Mouse (Mus musculus) liver, postnatal 0 days (tissue): ENCODE results near the gene 1810037I17Rik. TPM values are rescaled to one million over a fixed set of nuclear protein-coding genes. Genes with fewer than 3 reads are reported as not detected.

Experiments used
- ATAC-seq: fragments of 200-750 bp; cut with Nextera tagmentation; 2 replicates; pipeline ENCODE4 v1.8.0; 2017; ENCODE audit warnings: mild to moderate bottlenecking, moderate library complexity
- DNase-seq: peaks from one replicate; pipeline ENCODE4 v3.0.0-alpha.2; 2016
- H3K27ac ChIP-seq: fragments of 300-500 bp; sonication (generic); 2 replicates; pipeline ENCODE4 v1.5.1; 2014; ENCODE audit warnings: antibody characterized with exemption, moderate library complexity, mild to moderate bottlenecking, low read depth
- H3K27me3 ChIP-seq: fragments of 300-500 bp; sonication (generic); 2 replicates; pipeline ENCODE4 v1.6.1; 2014; ENCODE audit warnings: low read length, control low read depth, mixed read lengths; ENCODE audit not compliant: insufficient read depth
- H3K36me3 ChIP-seq: fragments of 300-500 bp; sonication (generic); replicated peaks from 2 replicates; pipeline ENCODE4 v1.6.1; 2014; ENCODE audit warnings: mild to moderate bottlenecking, control low read depth, low read length, moderate library complexity, mixed read lengths; ENCODE audit not compliant: insufficient read depth
- H3K4me1 ChIP-seq: fragments of 300-500 bp; sonication (generic); 2 replicates; pipeline ENCODE4 v1.6.1; 2014; ENCODE audit warnings: antibody characterized with exemption, mild to moderate bottlenecking, control low read depth; ENCODE audit not compliant: insufficient read depth
- H3K4me2 ChIP-seq: fragments of 300-500 bp; sonication (generic); 2 replicates; pipeline ENCODE4 v1.6.1; 2014; ENCODE audit warnings: low read depth, mild to moderate bottlenecking, low read length, moderate library complexity, mixed read lengths
- H3K4me3 ChIP-seq: fragments of 300-500 bp; sonication (generic); 2 replicates; pipeline ENCODE4 v1.5.1; 2014; ENCODE audit warnings: low read depth, low read length
- H3K9ac ChIP-seq: fragments of 300-500 bp; sonication (generic); replicated peaks from 2 replicates; pipeline ENCODE4 v1.6.1; 2014; ENCODE audit warnings: mild to moderate bottlenecking, moderate library complexity
- H3K9me3 ChIP-seq: fragments of 300-500 bp; sonication (generic); 2 replicates; pipeline ENCODE4 v1.6.1; 2016; ENCODE audit warnings: mild to moderate bottlenecking, control low read depth, low read length, mixed read lengths
- CTCF ChIP-seq: sonication (generic); IDR thresholded peaks from 2 replicates; pipeline ENCODE4 v1.5.1; 2016; ENCODE audit warnings: antibody characterized with exemption, low read depth
- EP300 ChIP-seq: IDR thresholded peaks from 2 replicates; pipeline ENCODE4 v1.6.1; 2016; ENCODE audit warnings: antibody characterized with exemption, low read depth, mild to moderate bottlenecking
- WGBS: fragments of 180-500 bp; shearing (Covaris S2); extraction: QIAGEN DNeasy Blood & Tissue Kit; methylation state at CpG from one replicate; pipeline ENCODE4 v1.1.7; 2014; ENCODE audit not compliant: insufficient replicate concordance; 5-methylcytosine and 5-hydroxymethylcytosine counted together
- polyA plus RNA-seq: library from polyadenylated mRNA; unstranded; fragments of >200 nt; fragmentation: Nextera tagmentation; extraction: Ambion mirVana; gene quantifications from 2 replicates; pipeline ENCODE4 v1.2.1, GENCODE M21; 2015

Gene 1810037I17Rik
- polyA plus RNA-seq, 1 experiment from 2014 or later: 75.1 TPM

DNA sequence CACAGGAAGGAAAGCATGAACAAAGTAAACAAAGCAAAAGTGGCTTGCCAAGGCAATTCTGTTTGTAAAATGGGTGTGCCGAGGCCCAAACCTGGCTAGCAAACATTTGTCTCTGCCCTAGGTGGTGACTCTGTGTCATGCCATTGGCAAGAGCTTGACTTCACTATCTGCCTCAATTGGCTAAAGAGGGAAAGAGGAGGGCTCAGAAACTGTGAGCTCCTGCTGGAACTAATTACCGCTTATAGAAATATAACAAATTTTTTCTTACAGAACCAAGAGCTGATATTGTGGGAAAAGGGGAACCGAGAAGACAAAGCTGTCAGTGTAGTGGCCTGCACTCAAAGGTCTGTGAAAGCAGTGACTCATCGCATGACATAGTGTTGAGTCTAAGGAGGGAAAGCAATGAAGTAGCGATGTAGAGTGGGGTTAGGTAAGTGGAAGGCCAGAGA is 35.6 kb upstream of the 1810037I17Rik start:
- 60% methylated on average over 5 of the region's 5 CpGs for WGBS
- Histone ChIP-seq H3K4me3 (no peak overlapping the region), H3K9me3 (no peaks in the 10 kb centered on the region), H3K9ac (no peak overlapping the region), H3K4me1 (no peaks in the 10 kb centered on the region; the same call in 1 of the 2 replicates), H3K27ac (peak overlapping the region; percentile 44; the same call in 1 of the 2 replicates), H3K27me3 (no peaks in the 10 kb centered on the region), H3K36me3 (no peaks in the 10 kb centered on the region), H3K4me2 (no peak overlapping the region)
- DNase-seq (no peak), ATAC-seq (peak; percentile 51; the same call in 1 of the 2 replicates)
- TF ChIP-seq EP300 (no peak), CTCF (no peak)

DNA sequence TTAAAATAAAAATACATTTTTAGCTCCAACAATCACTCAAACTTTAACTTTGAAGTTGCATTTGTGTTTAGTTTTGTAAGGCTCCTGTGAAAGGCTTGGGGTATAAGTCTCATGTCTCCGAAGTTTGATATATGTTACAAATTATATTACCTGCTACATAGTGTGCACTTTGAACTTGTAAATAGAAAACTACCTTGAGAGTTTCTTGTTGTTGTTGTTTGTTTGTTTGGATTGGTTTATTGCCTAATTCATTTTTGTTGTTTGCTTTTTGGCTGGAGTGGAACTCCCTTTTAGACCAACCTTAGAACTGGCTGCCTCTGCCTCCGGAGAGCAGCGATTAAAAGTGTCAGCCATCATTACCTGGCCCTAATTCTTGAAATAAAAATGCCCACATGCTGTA is 29.2 kb upstream of the 1810037I17Rik start, which contains the start of gene Fabp2:
Fabp2 (plus strand) TSS at position 301 of the 400 bp plus-strand sequence.
- Histone ChIP-seq H3K27me3 (no peaks in the 10 kb centered on the region), H3K4me2 (no peak within 1 kb of the TSS), H3K9ac (no peak within 1 kb of the TSS), H3K27ac (peak within 1 kb of the TSS; percentile 86), H3K9me3 (no peaks in the 10 kb centered on the region), H3K36me3 (no peaks in the 10 kb centered on the region), H3K4me1 (no peaks in the 10 kb centered on the region), H3K4me3 (no peak within 1 kb of the TSS)
- ATAC-seq (peak; percentile 41), DNase-seq (no peak)
- WGBS: 78% methylated on average over 3 of the region's 3 CpGs
- no peak for TF ChIP-seq CTCF
- no peak for TF ChIP-seq EP300

DNA sequence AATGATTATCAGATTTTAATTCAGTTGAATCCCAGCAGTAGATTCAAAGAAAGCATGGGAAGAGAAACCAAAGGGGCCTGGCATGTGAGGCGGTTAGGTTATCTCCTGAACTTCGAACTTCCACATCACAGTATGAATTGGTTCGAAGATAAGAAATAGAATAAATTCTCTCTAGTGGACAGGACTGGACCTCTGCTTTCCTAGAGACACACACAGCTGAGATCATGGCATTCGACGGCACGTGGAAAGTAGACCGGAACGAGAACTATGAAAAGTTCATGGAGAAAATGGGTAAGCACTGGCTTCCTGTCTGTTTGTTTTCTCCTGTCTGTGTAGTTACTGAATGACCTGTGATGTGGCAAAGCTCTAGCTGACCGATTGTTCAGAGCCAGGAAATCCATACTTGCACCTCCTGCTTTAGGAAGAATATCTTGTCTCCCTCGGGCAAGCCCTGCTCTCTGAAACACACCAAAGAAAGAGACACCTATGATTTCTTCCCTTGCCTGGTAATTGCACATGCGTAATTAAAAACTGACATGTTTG is 28.7 kb upstream of the 1810037I17Rik start:
- H3K27ac ChIP-seq: peak overlapping the region; percentile 86
- no peaks in the 10 kb centered on the region for H3K9me3 ChIP-seq
- peak; percentile 18 for DNase-seq
- no peak overlapping the region for H3K4me3 ChIP-seq
- no peak overlapping the region for H3K4me2 ChIP-seq
- no peaks in the 10 kb centered on the region for H3K4me1 ChIP-seq
- 59% methylated on average over 11 of the region's 11 CpGs for WGBS
- ATAC-seq: peak; percentile 93
- H3K27me3 ChIP-seq: no peaks in the 10 kb centered on the region
- no peak overlapping the region for H3K9ac ChIP-seq
- H3K36me3 ChIP-seq: no peaks in the 10 kb centered on the region
- TF ChIP-seq CTCF (no peak), EP300 (peak; percentile 31; the same call in 1 of the 2 replicates)

DNA sequence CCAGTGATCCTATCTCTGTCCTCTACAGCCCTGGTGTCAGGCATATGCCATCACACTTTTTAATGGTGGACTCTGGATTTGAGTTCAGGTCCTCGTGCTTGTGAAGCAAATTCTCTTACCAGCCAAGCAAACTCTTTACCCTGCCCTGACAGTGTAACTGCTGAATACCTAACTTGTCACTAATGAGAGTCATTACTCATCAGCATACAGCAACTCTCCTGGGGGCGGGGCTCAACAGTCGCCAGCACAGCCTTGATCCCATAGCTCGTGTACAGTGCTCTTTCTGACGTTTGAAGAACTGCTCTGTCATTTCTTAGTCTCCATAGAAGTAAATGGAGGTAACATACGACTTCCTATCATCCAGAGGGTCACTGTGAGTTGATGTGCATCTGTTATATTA is 25.7 kb upstream of the 1810037I17Rik start:
- TF ChIP-seq CTCF (no peak), EP300 (no peak)
- Histone ChIP-seq H3K4me1 (no peaks in the 10 kb centered on the region), H3K9ac (no peak overlapping the region), H3K4me3 (no peak overlapping the region), H3K36me3 (no peaks in the 10 kb centered on the region), H3K9me3 (no peaks in the 10 kb centered on the region), H3K4me2 (no peak overlapping the region), H3K27me3 (no peaks in the 10 kb centered on the region), H3K27ac (no peak overlapping the region)
- ATAC-seq (no peak), DNase-seq (no peak)
- 57% methylated on average over 6 of the region's 6 CpGs for WGBS

DNA sequence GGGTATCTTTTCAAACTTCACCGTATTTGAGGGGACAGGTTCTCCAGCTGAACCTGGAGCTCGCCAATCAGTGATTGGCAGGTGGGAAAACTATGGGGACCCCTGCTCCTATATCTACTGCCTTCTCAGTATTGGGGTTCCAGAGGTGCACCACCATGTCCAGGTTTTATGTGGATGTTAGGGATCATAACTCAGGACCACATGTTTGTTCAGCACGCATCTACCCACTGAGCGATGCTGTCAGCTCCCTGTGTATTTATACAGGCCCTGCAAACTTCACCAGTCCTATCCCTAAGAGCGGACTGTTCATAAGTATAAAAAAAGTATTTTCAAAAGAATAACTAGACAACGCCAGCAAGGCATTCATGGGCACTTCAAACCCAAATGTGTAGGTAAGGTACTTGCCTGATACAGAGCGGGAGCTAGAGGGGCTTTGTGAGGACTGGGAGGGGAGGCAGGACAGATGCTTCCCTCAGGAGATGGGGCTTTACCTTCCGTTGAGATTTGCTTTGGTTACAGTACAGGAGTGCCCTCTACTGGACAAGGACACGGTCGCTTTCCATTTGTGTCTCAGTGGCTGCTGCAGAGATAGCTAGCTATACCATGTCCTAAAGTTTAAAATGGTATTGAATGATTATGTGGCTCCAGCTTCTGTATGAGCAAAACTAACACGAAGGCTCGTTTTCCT is 20.1 kb upstream of the 1810037I17Rik start:
- TF ChIP-seq CTCF (peak; percentile 85), EP300 (no peak)
- DNase-seq (peak; percentile 57), ATAC-seq (peak; percentile 35; the same call in 1 of the 2 replicates)
- Histone ChIP-seq H3K36me3 (no peaks in the 10 kb centered on the region), H3K4me1 (no peaks in the 10 kb centered on the region), H3K9ac (no peak overlapping the region), H3K27ac (no peak overlapping the region), H3K4me3 (no peak overlapping the region), H3K9me3 (no peaks in the 10 kb centered on the region), H3K4me2 (no peak overlapping the region), H3K27me3 (no peaks in the 10 kb centered on the region)
- WGBS: 38% methylated on average over 12 of the region's 12 CpGs

DNA sequence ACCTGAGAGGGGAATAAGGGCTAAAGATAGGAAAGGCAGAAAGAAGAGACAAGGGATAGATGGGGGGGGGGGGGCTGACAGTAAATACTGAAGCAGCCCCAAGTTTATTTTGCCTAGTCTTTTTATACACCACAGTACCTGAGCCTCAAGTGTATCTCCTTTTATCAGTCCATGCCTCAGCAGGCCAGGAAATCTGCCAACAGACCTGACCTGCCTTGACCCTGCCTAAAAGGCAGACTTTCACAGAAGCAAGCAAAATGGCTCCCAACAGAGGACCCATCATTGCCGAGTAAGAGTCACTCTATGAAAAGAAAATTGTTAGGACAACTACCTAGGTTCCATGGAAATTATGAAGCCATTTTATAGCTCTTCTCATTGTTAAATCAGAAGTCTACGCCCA is 16.2 kb upstream of the 1810037I17Rik start:
- H3K9ac ChIP-seq: no peak overlapping the region
- H3K36me3 ChIP-seq: no peaks in the 10 kb centered on the region
- no peak overlapping the region for H3K4me2 ChIP-seq
- H3K4me1 ChIP-seq: no peaks in the 10 kb centered on the region
- H3K4me3 ChIP-seq: no peak overlapping the region
- no peak for DNase-seq
- H3K27ac ChIP-seq: no peak overlapping the region
- no peaks in the 10 kb centered on the region for H3K27me3 ChIP-seq
- H3K9me3 ChIP-seq: no peaks in the 10 kb centered on the region
- ATAC-seq: no peak
- 80% methylated on average over 2 of the region's 2 CpGs for WGBS
- TF ChIP-seq EP300: no peak
- TF ChIP-seq CTCF: no peak
